Mouse (Mus musculus) lung, postnatal 4 days (tissue): ENCODE results near the gene Setd1b.
"Not testable (repeated sequence)": the region's sequence is repeated elsewhere in the genome, so short reads cannot be mapped to it uniquely, and the experiment has no call there.

Source experiments
- DNase-seq, 2 experiments: peaks; one replicate each; pipeline ENCODE4 v3.0.0; 2021

Setd1b gene

DNA sequence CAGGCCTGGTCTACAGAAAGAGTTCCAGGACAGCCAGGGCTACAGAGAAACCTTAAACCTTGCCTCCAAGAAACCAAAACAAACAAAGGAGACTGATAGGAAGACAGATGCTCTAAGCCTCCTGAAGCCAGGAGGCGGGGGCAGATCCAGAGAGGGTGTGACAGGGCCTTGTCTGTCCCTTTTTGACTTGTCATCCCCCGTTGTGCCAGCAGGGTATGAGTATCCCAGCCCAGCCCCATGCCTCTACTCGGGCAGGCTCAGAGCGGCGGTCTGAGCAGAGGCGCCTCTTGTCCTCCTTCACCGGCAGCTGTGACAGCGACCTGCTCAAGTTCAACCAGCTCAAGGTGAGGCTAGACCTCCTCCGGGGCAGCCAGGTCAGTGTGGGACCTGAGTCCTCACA, 20.9 kb downstream of the Setd1b start:
- no peak for DNase-seq

- DNase-seq: no peak
Observed at GRCm38 (mm10) chr5:123166437-123166836, 24.4 kb downstream of the Setd1b start.

- no peak for DNase-seq
Observed at GRCm38 (mm10) chr5:123167591-123167990, 25.6 kb downstream of the Setd1b start.

DNA sequence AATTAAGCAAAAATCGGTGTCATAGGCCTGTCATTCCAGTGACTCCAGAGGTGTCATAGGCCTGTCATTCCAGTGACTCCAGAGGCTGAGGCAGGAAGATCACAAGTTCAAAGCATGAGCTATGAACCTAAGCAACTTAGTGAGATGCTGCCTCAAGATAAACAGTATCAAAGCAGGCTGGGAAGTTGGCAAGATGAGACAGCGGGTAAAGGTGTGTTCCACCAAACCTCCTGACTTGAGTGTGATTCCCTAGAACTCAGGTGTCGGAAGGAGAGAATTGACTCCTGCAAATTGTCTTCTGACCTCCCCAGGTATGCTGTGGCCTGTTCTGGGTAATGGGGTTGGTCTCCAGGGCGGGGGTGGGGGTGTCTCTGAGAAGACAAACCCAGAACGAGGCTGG, 27.3 kb downstream of the Setd1b start, which contains the start of gene Psmd9:
Gene Psmd9 (plus strand): TSS at position 130 of the 400 bp plus-strand sequence.
- no peak for DNase-seq

DNA sequence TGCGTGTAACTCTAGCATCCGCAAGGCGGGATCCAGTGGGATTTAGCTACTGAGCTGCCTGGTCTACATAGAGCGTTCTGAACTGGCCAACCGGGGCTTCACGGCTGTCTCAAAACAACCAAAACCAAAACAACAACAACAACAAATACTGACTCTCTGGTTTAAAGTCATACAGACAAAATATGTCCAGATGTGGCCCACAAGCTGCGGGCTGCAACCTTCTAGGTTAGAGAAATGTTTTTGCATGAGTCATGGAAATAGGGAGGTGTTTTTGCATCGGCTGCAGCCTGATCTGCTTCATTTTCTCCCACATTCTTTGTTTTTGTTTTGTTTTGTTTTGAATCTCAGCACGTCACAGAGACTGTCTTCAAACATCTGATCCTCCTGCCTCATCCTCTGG, 28.4 kb downstream of the Setd1b start:
- DNase-seq: no peak

DNA sequence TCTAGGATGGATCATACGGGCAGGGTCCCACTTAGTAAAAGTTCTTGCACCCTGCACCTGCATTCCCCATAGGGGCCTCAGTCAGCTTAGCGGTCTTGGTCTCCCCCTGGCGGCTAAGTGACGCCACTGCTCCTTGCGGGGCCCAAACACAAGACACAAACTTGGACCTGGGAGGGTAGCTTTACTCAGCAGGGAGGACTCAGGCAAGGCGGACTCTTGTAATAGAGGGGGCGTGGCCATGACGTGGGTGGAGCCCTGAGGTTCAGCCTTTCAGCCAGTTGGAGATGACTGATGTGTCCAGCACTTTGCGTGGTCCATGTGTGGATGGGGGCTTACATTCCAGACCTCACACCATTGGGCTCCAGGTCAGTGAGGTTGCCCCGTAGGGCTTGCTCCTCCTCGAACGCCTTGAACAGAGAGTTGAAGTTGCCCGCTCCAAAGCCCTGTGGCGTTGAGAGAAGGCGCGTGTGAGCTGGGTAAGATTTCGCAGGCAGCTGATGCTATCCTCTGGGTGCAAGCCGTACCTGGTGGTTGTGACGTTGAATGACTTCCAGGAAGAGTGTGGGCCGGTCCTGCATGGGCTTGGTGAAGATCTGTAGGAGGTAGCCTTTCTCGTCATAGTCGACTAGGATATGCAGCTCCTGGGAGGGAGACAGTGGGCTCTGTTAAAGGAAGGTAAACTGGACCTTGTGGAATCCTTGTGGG, 29.8 kb downstream of the Setd1b start:
- peak; percentile 87 to 91 for DNase-seq

- DNase-seq: no peak
Observed at GRCm38 (mm10) chr5:123178792-123179191, 36.8 kb downstream of the Setd1b start.

DNA sequence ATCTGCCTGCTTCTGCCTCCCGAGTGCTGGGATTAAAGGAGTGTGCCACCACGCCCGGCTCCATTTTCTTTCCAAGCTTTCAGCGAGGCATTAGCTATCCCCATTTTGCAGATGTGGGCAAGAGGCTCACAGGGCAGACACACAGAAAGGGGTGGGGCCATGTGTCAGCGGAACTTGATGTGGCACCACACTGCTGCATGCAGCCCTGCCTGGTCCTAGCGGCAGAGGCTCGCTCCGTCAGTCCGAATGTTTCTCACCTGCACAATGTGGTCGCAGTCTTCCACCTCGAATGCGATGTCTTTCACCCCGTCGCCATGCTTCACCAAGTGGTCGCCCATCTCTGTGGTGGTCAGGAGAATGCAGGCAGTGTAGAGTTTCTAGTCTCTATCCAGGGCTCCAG, 38.4 kb downstream of the Setd1b start:
- no peak for DNase-seq

- no peak for DNase-seq
Observed at GRCm38 (mm10) chr5:123181536-123181935, 39.5 kb downstream of the Setd1b start.

DNA sequence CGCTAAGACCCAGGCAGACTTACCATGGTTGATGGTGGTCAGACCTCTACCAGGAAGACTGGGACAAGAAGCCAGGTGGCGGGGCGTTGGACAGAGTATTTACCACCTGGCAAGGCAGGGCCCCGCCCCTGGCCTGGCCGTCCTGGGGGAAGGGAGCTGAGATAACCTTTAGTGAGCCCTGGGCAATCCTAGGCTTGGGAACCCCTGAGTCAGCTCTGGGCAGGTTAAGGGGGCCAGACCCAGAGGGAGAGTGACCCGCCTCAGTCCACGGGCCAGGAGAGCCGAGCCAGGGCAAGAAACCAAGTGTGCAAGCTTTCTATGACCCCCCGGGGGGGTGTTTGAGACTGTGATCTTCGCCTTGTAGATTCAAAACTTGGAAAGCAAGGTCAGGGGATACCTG, 40.7 kb downstream of the Setd1b start, which contains the start of gene Hpd:
Gene Hpd (minus strand): TSS at position 77 of the 400 bp plus-strand sequence.
- no peak for DNase-seq

DNA sequence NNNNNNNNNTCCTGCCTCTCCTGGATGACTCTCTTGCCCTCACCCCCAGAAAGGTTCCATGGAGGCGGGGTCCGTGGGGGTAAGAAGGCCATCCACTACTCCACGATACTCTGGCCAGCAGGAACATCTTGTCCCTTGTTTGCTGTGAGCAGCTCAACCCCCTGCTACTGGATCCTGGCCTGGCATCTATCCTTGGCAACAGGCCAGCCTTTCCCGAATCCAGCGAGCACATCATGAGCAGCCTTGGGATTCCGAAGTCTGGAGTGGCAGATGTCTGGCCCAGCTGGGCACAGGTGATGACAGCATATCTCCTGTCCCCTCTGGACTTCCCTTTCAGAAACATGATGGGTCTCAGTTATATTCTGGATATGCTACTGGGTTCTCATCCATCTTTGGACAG, 44.0 kb downstream of the Setd1b start:
- no peak for DNase-seq

GRCm38 (mm10) chr5:123187306-123187705, 45.3 kb downstream of the Setd1b start:
- DNase-seq: no peak

- no peak for DNase-seq
Observed at GRCm38 (mm10) chr5:123190912-123191311, 48.9 kb downstream of the Setd1b start.

DNA sequence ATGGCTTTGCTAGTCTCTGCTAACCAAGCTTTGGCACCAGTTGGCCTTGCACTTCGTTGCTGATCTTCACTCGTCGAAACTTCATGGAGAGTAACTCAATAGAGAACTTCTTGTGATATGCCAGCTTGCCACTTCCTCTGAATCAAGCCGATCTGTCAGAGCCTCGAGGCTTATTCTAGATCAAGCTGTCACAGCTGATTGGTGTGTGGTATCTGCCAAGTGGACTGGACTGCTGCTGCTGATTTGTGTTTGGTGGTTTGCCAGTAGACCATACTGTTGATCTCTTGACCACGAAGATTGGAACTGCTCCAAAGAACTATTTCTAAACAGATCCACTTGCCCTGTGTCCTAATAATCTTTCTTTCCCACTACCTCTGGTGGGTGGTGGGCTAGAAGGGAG, 49.4 kb downstream of the Setd1b start:
- no peak for DNase-seq

GRCm38 (mm10) chr5:123192606-123193150, 50.7 kb downstream of the Setd1b start:
- no peak for DNase-seq

DNA sequence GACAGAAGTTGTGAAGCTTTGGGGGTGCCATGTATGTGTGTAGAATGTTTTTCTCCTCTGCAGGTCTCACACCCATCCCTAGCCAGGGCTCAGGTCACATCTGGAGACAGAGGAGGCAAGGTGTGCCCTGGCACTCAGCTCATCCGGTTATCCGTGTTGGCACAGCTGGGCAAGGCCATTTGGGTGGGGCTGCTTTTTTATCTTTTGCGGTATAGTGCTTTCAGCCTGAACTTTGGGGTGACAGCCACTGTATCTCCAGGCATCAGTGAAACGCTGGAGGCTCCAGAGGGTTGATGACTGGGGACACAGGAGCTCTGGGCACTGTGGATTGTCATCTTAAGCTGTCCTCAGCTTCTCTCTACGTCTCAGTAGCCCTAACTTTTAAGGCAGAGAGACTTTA, 51.4 kb downstream of the Setd1b start:
- no peak for DNase-seq

DNA sequence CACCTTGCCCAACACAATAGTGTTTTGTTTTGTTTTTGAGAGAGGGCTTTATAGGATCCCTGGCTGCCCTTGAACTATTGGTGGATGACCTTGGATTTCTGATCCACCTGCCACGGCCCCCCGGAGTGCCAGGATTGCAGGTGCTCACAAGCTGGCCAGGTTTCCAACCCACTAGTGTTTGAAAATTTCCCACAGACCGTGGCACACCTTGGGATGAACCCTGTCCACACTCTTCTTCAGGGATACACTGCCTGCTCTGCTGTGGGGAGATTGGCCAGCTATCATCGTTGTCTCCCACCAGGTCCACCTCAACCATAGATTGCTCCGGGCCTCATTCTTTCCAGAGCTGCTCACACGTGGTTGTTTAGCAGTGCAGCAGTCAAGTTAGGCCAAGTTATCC, 52.9 kb downstream of the Setd1b start:
- DNase-seq: no peak

DNA sequence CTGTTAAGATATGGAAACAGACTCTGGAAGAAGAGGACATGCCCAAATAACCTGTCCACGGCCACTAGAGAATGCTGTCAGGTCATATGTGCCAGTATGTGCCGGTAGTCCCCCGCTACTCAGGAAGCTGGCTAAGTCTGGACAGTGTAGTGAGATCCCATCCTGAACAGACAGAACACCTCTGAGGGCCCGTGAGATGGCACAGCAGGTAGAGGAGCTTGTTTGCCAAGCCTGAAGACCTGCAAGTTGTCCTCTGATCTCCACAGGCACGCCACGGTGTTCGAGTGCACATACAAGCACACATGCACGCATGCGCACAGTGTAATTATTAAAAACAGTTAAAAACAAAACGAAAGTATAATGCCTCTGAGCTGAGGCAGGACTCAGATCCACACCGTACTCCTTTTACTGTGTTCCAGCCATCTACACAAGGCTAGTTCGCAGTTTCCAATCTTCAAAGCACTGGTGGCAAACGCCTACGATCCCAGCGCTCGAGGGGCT, 53.6 kb downstream of the Setd1b start:
- DNase-seq: no peak

DNA sequence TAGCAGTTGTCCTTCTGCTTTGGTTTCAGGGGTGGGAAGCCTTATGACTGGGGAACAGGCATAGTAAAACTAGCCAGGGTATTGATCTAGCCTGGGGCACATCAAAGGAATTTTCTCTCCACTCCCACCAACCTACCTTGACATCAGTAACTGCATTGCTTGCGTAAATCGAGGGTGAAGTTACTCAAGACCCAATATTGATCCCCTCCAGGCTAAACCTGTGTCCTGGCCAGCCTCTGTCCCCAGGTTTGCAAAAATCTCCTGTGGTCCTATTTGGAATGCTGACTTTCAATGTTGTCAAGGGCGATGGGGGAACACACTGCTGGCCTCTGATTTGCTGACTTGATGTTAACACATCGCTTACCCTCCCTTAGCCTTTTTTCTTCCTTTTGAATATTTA, 54.8 kb downstream of the Setd1b start:
- no peak for DNase-seq

- DNase-seq: no peak
Observed at GRCm38 (mm10) chr5:123198523-123198922, 56.5 kb downstream of the Setd1b start.

GRCm38 (mm10) chr5:123200816-123201522, 59.0 kb downstream of the Setd1b start:
- DNase-seq: not testable (repeated sequence)

GRCm38 (mm10) chr5:123201523-123201892, 59.5 kb downstream of the Setd1b start:
- no peak for DNase-seq

- DNase-seq: no peak
Observed at GRCm38 (mm10) chr5:123201987-123202386, 60.0 kb downstream of the Setd1b start.

DNA sequence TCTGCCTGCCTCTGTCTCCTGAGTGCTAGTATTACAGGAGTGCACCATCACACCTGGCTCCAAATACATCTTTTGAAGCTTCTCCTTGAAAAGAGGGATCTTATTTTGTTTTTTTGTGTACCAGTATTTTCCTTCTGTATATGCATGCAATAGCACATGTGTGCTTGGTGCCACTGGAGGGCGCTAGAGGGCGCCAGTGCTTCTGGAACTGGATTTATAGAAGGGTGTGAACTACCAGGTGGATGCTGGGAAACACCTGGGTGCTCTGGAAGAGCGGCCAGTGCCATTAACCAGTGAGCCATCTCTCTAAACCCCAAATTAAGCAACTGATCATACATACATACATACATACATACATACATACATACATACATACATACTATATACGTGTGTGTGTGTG, 60.8 kb downstream of the Setd1b start:
- DNase-seq: not testable (repeated sequence)
